Mouse (Mus musculus) small intestine, adult 2 months (tissue): ENCODE data around the gene Eml6.

Source experiments
- CTCF ChIP-seq: fragments of 200-500 bp; IDR thresholded peaks from 2 replicates; pipeline ENCODE4 v1.5.1; 2012; ENCODE audit warnings: low read depth, mild to moderate bottlenecking, control low read depth, inconsistent platforms, low read length, moderate library complexity, mixed read lengths; ENCODE audit not compliant: insufficient replicate concordance, insufficient read length; ENCODE audit errors: extremely low read depth
- POLR2A ChIP-seq: fragments of 200-500 bp; IDR thresholded peaks from 2 replicates; pipeline ENCODE4 v1.6.1; 2012; ENCODE audit warnings: low read depth, mild to moderate bottlenecking, control low read depth, inconsistent platforms, low read length, moderate library complexity

- TF ChIP-seq POLR2A: no peak
- no peak for TF ChIP-seq CTCF
These were observed 237.3 kb downstream of the Eml6 start for GRCm38 (mm10) chr11:29788499-29788898.
